ENCODE assay signal across 8 mouse cellular contexts in the genomic region with DNA sequence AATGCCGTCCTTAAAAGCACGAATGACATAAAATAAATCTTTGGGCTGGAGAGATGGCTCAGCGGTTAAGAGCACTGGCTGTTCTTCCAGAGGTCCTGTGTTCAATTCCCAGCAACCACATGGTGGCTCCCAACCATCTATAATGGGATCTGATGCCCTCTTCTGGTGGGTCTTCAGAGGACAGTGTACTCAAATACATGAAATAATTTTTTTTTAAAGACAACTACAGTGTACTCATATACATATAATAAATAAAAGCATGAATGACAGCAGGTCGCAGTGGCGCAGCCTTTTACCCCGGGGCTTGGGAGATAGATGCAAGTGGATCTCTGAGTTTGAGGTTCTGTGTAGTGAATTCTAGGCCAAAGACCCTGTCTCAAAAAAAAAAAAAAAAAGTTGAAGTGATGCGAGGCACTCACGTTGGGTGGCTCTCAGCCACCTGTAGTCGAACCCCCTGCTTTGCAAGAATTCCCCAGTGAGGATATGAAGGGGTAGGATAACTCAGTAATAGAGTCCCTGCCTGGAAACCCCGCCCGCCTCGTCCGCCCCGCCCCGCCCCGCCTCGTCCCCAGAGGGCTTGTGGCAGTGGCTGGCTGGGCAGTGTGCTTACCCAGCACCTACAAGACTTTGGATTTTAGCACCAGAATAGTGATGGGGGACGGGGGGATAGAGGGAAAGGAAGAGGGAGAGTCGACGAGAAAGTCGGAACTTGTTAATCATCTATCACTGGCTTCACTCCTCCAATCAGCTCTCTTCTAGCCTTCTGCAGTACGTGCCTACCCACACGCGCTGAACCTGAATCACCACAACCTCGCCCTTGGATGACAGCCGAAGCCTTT. TPM values are rescaled to one million over a fixed set of nuclear protein-coding genes. Genes with fewer than 3 reads are reported as not detected.
DNase-seq lines count a peak whose midpoint lies in the region; ATAC-seq and TF ChIP-seq lines count a peak whose summit lies in the region.

No protein-coding gene starts in this region.

- CTCF ChIA-PET in Patski (lab: Charles Lee) = interaction anchor here (1.3 kb wide), 1 partner anchor 11 kb away, joined by 3 read pairs; no protein-coding TSS in a partner anchor

- peak; percentile 36 to 44 for DNase-seq in cerebellum, adult 2 months
- no peak for DNase-seq in Patski (ENCODE audit: low read depth, low spot score)
- DNase-seq in fibroblast of lung, adult 2 months (ENCODE audit: low read depth) = peak; percentile 56
- DNase-seq in stomach, postnatal 0 days (ENCODE audit: low spot score) = peak; percentile 72
- no peak for DNase-seq in layer of hippocampus, adult 8-10 months (ENCODE audit: low spot score in 2 of 2)

- H3K9ac ChIP-seq in intestine, embryonic 15.5 days = peak overlapping the region; percentile 28; the same call in 1 of the 2 replicates
- H3K9ac ChIP-seq in liver, embryonic 16.5 days (ENCODE audit: low read depth, low read length) = peak overlapping the region; percentile 33
- H3K9ac ChIP-seq in stomach, postnatal 0 days (ENCODE audit: low read length) = 0 out of 2 replicates have a peak overlapping the region, but pooled peaks have one; percentile 8

- POLR2A ChIA-PET in Patski (lab: Charles Lee) = no interaction called here

- in situ Hi-C loops in Patski (cut with MboI; ENCODE audit: low pct_unique_long_range_greater_than_20kb) = no loop called here

- peaks cover 8% of the 10 kb centered on the region; the same call in 1 of the 2 replicates for H3K36me3 ChIP-seq in intestine, embryonic 15.5 days
- peaks cover 6% of the 10 kb centered on the region; the same call in 1 of the 2 replicates for H3K36me3 ChIP-seq in liver, embryonic 16.5 days (ENCODE audit: control insufficient read depth, insufficient read depth)
- 0 out of 2 replicates have a peak, but pooled peaks cover 2% of the 10 kb centered on the region for H3K36me3 ChIP-seq in stomach, postnatal 0 days (ENCODE audit: control insufficient read depth, insufficient read depth, low read length)

- no peak for TF ChIP-seq EP300 in stomach, postnatal 0 days (optimal IDR thresholded peaks at IDR 0.05)

- H3K27ac ChIP-seq in cerebellum, adult 2 months (ENCODE audit: insufficient read depth, low read length) = no peak overlapping the region
- peak overlapping the region; percentile 87 for H3K27ac ChIP-seq in intestine, embryonic 15.5 days
- peak overlapping the region; percentile 31 for H3K27ac ChIP-seq in liver, embryonic 16.5 days (ENCODE audit: low read length)
- H3K27ac ChIP-seq in stomach, postnatal 0 days (replicated peaks) = peak overlapping the region; percentile 41; the same call in 1 of the 2 replicates

- no peak for ATAC-seq in cerebellum, adult (ENCODE audit: insufficient number of reproducible peaks, low FRiP score, low TSS enrichment)
- peak; percentile 46 for ATAC-seq in Patski
- ATAC-seq in intestine, embryonic 15.5 days = peak; percentile 78
- ATAC-seq in liver, embryonic 16.5 days (ENCODE audit: low read depth) = peak; percentile 57
- peak; percentile 59 for ATAC-seq in stomach, postnatal 0 days (ENCODE audit: low FRiP score, low TSS enrichment)

- WGBS in cerebellum, adult 2 months = 26% methylated on average over 26 of the region's 26 CpGs
- WGBS in intestine, embryonic 15.5 days = 19% methylated on average over 26 of the region's 26 CpGs
- 16% methylated on average over 26 of the region's 26 CpGs for WGBS in liver, embryonic 16.5 days (ENCODE audit: insufficient replicate concordance)
- WGBS in stomach, postnatal 0 days = 22% methylated on average over 26 of the region's 26 CpGs

- TF ChIP-seq POLR2A in cerebellum, adult 2 months (IDR thresholded peaks at IDR 0.05; ENCODE audit: borderline replicate concordance, insufficient read depth, low read length) = no peak

- H3K4me3 ChIP-seq in cerebellum, adult 2 months (replicated peaks; ENCODE audit: insufficient read depth, low read depth, low read length) = peak overlapping the region; percentile 34
- peak overlapping the region; percentile 32 for H3K4me3 ChIP-seq in intestine, embryonic 15.5 days (replicated peaks)
- peak overlapping the region; percentile 48 for H3K4me3 ChIP-seq in liver, embryonic 16.5 days (ENCODE audit: low read depth, low read length)
- peak overlapping the region; percentile 35 for H3K4me3 ChIP-seq in stomach, postnatal 0 days (ENCODE audit: low read depth, low read length)

- no peak for TF ChIP-seq CTCF in cerebellum, adult 2 months (IDR thresholded peaks at IDR 0.05; ENCODE audit: borderline replicate concordance, insufficient read depth, low read depth, low read length)
- TF ChIP-seq CTCF in Patski (IDR thresholded peaks at IDR 0.05) = no peak
- TF ChIP-seq CTCF in stomach, postnatal 0 days (IDR thresholded peaks at IDR 0.05; ENCODE audit: low read depth) = peak; percentile 37; the same call in 1 of the 2 replicates

- H3K4me1 ChIP-seq in cerebellum, adult 2 months (ENCODE audit: control insufficient read depth, insufficient read depth, low read length) = peaks cover 4% of the 10 kb centered on the region; the same call in 1 of the 2 replicates
- peaks cover 15% of the 10 kb centered on the region for H3K4me1 ChIP-seq in intestine, embryonic 15.5 days (replicated peaks)
- peaks cover 48% of the 10 kb centered on the region for H3K4me1 ChIP-seq in liver, embryonic 16.5 days (ENCODE audit: control insufficient read depth, low read depth, low read length)
- 0 out of 2 replicates have a peak, but pooled peaks cover 2% of the 10 kb centered on the region for H3K4me1 ChIP-seq in stomach, postnatal 0 days (replicated peaks; ENCODE audit: control insufficient read depth, insufficient read depth)

- H3K4me2 ChIP-seq in intestine, embryonic 15.5 days (replicated peaks) = peak overlapping the region; percentile 54
- peak overlapping the region; percentile 61 for H3K4me2 ChIP-seq in liver, embryonic 16.5 days (ENCODE audit: low read depth, low read length)
- peak overlapping the region; percentile 53 for H3K4me2 ChIP-seq in stomach, postnatal 0 days (replicated peaks; ENCODE audit: low read depth)

- H3K27me3 ChIP-seq in cerebellum, adult 2 months (ENCODE audit: control insufficient read depth, insufficient read depth, low read length) = no peaks in the 10 kb centered on the region
- no peaks in the 10 kb centered on the region for H3K27me3 ChIP-seq in Patski
- H3K27me3 ChIP-seq in intestine, embryonic 15.5 days (replicated peaks) = no peaks in the 10 kb centered on the region
- H3K27me3 ChIP-seq in liver, embryonic 16.5 days (ENCODE audit: control insufficient read depth, insufficient read depth, low read depth, low read length) = no peaks in the 10 kb centered on the region
- H3K27me3 ChIP-seq in stomach, postnatal 0 days (ENCODE audit: control insufficient read depth, insufficient read depth, low read length) = no peaks in the 10 kb centered on the region

- no peaks in the 10 kb centered on the region for H3K9me3 ChIP-seq in intestine, embryonic 15.5 days
- no peaks in the 10 kb centered on the region for H3K9me3 ChIP-seq in liver, embryonic 16.5 days (replicated peaks; ENCODE audit: control insufficient read depth, low read length)
- no peaks in the 10 kb centered on the region for H3K9me3 ChIP-seq in stomach, postnatal 0 days (ENCODE audit: control insufficient read depth, low read length)

RNA-seq across cellular contexts. Expression of a gene that starts 14.4 kb away (rescaled TPM):
- polyA plus RNA-seq in cerebellum, adult 2 months (2012; rRNA removed) = 60.5 and 63.1 TPM in 2 replicates
- 49.7 TPM for polyA plus RNA-seq in Patski (2021)
- polyA plus RNA-seq in intestine, embryonic 15.5 days (2015; fragmentation: Nextera tagmentation; extraction: Ambion mirVana) = 55.8 and 59.8 TPM in 2 replicates
- polyA plus RNA-seq in liver, embryonic 16.5 days (2015; fragmentation: Nextera tagmentation; extraction: Ambion mirVana) = 26.2 and 27.7 TPM in 2 replicates
- 37.2 and 40.8 TPM in 2 replicates for polyA plus RNA-seq in stomach, postnatal 0 days (2015; fragmentation: Nextera tagmentation; extraction: Ambion mirVana)
- total RNA-seq in layer of hippocampus, adult 8-10 months (2022) = 10 to 100 TPM; 52.8 to 60.0 (median 56.6) TPM

RNA-seq across cellular contexts. Expression of a gene that starts 23.4 kb away (rescaled TPM):
- polyA plus RNA-seq in cerebellum, adult 2 months (2012; rRNA removed) = 40.8 and 44.6 TPM in 2 replicates
- polyA plus RNA-seq in Patski (2021) = not detected
- polyA plus RNA-seq in intestine, embryonic 15.5 days (2015; fragmentation: Nextera tagmentation; extraction: Ambion mirVana) = not detected in 2 replicates
- 0.13 and 0.14 TPM in 2 replicates for polyA plus RNA-seq in liver, embryonic 16.5 days (2015; fragmentation: Nextera tagmentation; extraction: Ambion mirVana)
- 4.7 and 5.0 TPM in 2 replicates for polyA plus RNA-seq in stomach, postnatal 0 days (2015; fragmentation: Nextera tagmentation; extraction: Ambion mirVana)
- total RNA-seq in layer of hippocampus, adult 8-10 months (2022) = 10 to 100 TPM; 11.3 to 19.1 (median 14.6) TPM

RNA-seq across cellular contexts. Expression of a gene that starts 40.3 kb away (rescaled TPM):
- 70.9 and 72.4 TPM in 2 replicates for polyA plus RNA-seq in cerebellum, adult 2 months (2012; rRNA removed)
- 42.7 TPM for polyA plus RNA-seq in Patski (2021)
- polyA plus RNA-seq in intestine, embryonic 15.5 days (2015; fragmentation: Nextera tagmentation; extraction: Ambion mirVana) = 50.0 and 55.1 TPM in 2 replicates
- 90.4 and 95.3 TPM in 2 replicates for polyA plus RNA-seq in liver, embryonic 16.5 days (2015; fragmentation: Nextera tagmentation; extraction: Ambion mirVana)
- 38.6 and 41.7 TPM in 2 replicates for polyA plus RNA-seq in stomach, postnatal 0 days (2015; fragmentation: Nextera tagmentation; extraction: Ambion mirVana)
- 10 to 100 TPM; 37.3 to 45.0 (median 38.1) TPM for total RNA-seq in layer of hippocampus, adult 8-10 months (2022)

RNA-seq across cellular contexts. Expression of a gene that starts 59.3 kb away (rescaled TPM):
- 51.2 and 57.4 TPM in 2 replicates for polyA plus RNA-seq in cerebellum, adult 2 months (2012; rRNA removed)
- polyA plus RNA-seq in Patski (2021) = 3.0 TPM
- polyA plus RNA-seq in intestine, embryonic 15.5 days (2015; fragmentation: Nextera tagmentation; extraction: Ambion mirVana) = 6.0 and 6.8 TPM in 2 replicates
- 1.6 and 1.9 TPM in 2 replicates for polyA plus RNA-seq in liver, embryonic 16.5 days (2015; fragmentation: Nextera tagmentation; extraction: Ambion mirVana)
- polyA plus RNA-seq in stomach, postnatal 0 days (2015; fragmentation: Nextera tagmentation; extraction: Ambion mirVana) = 2.5 and 3.0 TPM in 2 replicates
- total RNA-seq in layer of hippocampus, adult 8-10 months (2022) = 10 to 100 TPM; 86.6 to 99.1 (median 93.6) TPM

Comparison
In these comparisons a context has a peak if more than half of its experiments do, and no peak if none do; other contexts are left out.
1. DNase-seq: peak in cerebellum, adult 2 months (2 of 2), fibroblast of lung, adult 2 months (single experiment) and stomach, postnatal 0 days (single experiment); none in Patski (single experiment) and layer of hippocampus, adult 8-10 months (0 of 2).
2. Peak in every context shown above with its lines, with median percentiles within 50 percentile points of each other: H3K4me3 ChIP-seq, H3K4me2 ChIP-seq and H3K9ac ChIP-seq.